Mouse (Mus musculus) layer of hippocampus, postnatal 10 days (tissue): ENCODE measurements around the gene Arglu1. TPM values are rescaled to one million over a fixed set of nuclear protein-coding genes. Genes with fewer than 3 reads are reported as not detected.
A peak's percentile ranks its signal among the peaks of the same experiment; 100 is the strongest.

ENCODE experiments used
- DNase-seq, 2 experiments: peaks; one replicate each; pipeline ENCODE4 v3.0.0; 2021; ENCODE audit warnings: low spot score in 2 of 2
- microRNA-seq, 2 experiments: library from miRNA; unstranded; fragments of <30 nt; microRNA quantifications; one replicate each; pipeline ENCODE4 v1.2.0; 2021
- total RNA-seq, 2 experiments: library from RNA; stranded (reverse); gene quantifications; 2 replicates each; pipeline ENCODE4 v1.2.3; 2021

Gene Arglu1
- total RNA-seq, 2 experiments from 2014 or later: 118 to 122 TPM

GRCm38 (mm10) chr8:8623486-8623885 is 66.8 kb downstream of the Arglu1 start:
- no peak for DNase-seq

GRCm38 (mm10) chr8:8622476-8622875 is 67.8 kb downstream of the Arglu1 start:
- no peak for DNase-seq

- peak in 1 of 2 experiments; percentile 21 for DNase-seq
These were observed 68.3 kb downstream of the Arglu1 start for GRCm38 (mm10) chr8:8622031-8622430.

- peak; percentile 19 to 34 for DNase-seq
These were observed 68.9 kb downstream of the Arglu1 start for GRCm38 (mm10) chr8:8621236-8621917.

GRCm38 (mm10) chr8:8620536-8620935 is 69.8 kb downstream of the Arglu1 start:
- DNase-seq: no peak

- DNase-seq: no peak
These were observed 70.8 kb downstream of the Arglu1 start for GRCm38 (mm10) chr8:8619221-8620194.

Small RNA genes lying within 50 kb of the gene (microRNA-seq; reads per million reads assigned to microRNA genes)
- gene Mir7654: 5.4 to 5.9 reads per million in 2 experiments

Other genes starting within 250 kb of the Arglu1 start
- 10 to 100 TPM; 40.8 to 48.9 TPM for gene Efnb2, start 29.3 kb downstream of the Arglu1 start, total RNA-seq